Mouse (Mus musculus) frontal cortex, adult (tissue): ENCODE measurements around the gene Akr1d1.

ENCODE experiments used
- ATAC-seq: cut with Nextera tagmentation; 2 replicates; pipeline ENCODE4 v1.9.2; 2017; ENCODE audit warnings: mild to moderate bottlenecking, moderate library complexity, mixed read lengths; ENCODE audit not compliant: low TSS enrichment

Akr1d1 gene

DNA sequence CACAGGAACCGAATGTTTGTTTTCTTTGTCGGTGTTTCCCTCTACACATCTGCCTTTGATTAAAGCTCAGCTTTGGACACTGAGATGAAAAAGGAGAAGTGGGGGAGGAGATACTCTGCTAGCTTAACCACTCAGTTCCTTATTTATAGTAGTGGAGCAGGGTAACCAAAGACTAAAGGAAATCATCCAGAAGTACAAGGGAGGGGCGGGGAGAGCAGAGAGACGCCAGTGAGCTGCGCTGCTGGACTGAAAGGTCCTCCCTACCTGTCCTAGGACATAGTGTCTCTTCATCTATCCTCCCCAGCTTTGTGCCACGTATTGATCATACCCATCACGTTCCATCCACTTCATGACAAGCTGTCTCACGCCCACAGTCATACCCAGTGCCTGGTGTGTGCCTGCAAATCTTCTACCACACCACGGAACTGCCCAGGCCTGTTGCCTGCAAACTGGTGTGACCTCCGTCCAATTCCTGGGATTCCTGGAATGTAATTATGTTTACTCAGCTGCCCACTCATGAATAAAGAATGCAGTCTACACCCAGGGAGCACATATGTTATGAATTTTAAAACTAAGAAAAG is 87.5 kb downstream of the Akr1d1 start:
- ATAC-seq: no peak
